Mouse (Mus musculus): ENCODE results near the gene Clcnkb. TPM values are rescaled to one million over a fixed set of nuclear protein-coding genes. Genes with fewer than 3 reads are reported as not detected.
A peak's percentile ranks its signal among the peaks of the same experiment; 100 is the strongest.

Gene Clcnkb
- polyA plus RNA-seq, 3 experiments from 2014 or later, result not detected

GRCm38 (mm10) chr4:141433191-141433590, 17.4 kb upstream of the Clcnkb start:
- ATAC-seq, result no peak

- no peak for ATAC-seq
These were observed 16.9 kb upstream of the Clcnkb start for GRCm38 (mm10) chr4:141432666-141433065.

- peak; percentile 77 for ATAC-seq
These were observed 15.2 kb upstream of the Clcnkb start for GRCm38 (mm10) chr4:141430997-141431396.

DNA sequence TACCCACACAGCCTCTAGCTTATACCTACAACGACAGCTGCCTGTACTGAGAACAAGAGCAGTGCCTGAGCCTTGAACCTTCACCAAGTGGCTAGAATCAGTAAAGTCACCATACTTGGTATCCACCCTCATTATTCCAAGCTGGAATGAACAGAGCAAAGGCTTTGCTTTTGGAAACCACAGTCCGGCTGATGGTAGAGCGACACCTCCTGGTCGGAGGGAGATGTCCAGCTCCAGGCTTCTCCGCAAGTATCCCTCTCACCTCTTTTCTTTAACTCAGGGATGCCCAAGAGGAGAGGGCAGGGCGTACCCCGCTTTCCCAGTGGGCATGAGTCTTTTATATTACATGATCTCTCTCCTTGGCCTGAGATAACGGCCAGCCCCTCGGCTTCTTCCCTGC, 14.0 kb upstream of the Clcnkb start:
- ATAC-seq, result no peak

DNA sequence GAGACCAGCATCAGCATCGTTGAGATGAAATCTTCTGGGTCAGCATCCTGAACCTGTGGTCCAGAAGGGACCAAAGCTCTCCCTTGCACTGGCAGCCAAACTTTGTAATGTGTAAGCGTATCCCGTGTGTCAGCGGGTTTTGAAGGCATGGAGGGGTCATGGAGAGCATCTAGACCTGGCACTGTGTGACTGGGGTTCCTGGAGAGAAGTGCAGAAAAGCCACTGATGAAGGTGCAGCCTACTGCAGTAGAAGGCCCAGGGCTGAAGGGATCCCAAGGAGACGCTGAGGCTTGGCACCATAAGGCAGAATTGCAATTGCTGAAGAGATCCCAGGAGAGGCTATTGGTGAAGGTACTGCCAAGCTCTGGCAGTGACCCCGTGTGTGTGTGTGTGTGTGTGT, 13.6 kb upstream of the Clcnkb start:
- ATAC-seq, result no peak

DNA sequence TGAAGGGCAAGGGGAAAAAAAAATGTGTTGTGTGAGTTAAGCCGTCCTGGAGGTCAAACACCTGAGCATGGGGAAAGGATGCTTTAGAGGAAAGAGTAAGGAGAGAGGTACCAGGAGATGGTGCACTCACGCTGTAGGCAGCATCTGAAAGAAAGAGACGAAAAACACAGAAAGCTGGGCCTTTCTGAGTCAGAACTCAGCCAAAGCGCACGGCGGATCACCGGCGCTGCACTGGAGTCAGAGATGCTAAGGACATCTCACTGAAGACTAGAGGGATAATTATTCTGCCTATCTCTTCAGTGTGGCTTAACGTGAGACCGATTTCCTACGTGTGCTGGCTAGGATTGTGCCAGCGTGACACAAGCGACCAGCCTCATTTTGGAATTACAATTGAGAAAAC, 12.1 kb upstream of the Clcnkb start:
- no peak for ATAC-seq

- no peak for ATAC-seq
These were observed 11.3 kb upstream of the Clcnkb start for GRCm38 (mm10) chr4:141426796-141427745.

- ATAC-seq, result peak; percentile 84
These were observed 10.0 kb upstream of the Clcnkb start for GRCm38 (mm10) chr4:141425484-141426479.

DNA sequence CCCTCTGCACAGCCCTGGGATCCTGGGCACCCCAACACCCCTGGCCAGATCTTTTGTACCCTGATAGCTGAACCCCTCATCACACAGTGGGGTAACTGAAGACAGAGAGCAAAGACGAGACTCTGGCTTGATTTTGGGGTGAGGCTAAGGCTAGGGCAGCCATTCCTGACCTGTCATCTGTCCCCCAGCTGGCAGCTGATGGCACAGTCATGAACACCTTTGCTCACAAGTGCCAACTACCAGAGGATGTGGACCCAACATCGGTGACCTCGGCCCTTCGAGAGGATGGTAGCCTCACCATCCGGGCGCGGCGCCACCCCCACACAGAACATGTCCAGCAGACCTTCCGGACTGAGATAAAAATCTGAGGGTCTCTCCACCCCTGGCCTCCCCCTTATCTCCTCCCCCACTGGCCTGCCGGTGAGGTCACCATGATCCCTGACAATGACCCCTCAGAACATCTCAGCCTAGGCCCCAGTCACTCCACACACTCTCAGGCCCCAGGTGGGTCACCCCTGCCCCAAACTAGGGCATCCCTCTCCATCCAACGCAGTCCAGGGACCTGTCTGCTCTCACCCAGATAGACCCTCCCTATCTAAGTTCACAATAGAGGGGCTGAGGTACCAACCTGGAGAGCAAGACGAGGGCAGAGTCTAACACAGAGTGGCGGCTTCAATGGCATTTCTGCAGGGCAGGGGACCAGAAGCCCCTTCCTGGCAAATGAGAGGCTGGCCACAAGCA, 8.0 kb upstream of the Clcnkb start:
- no peak for ATAC-seq

GRCm38 (mm10) chr4:141423288-141423687, 7.5 kb upstream of the Clcnkb start:
- ATAC-seq, result no peak

GRCm38 (mm10) chr4:141422841-141423240, 7.0 kb upstream of the Clcnkb start:
- ATAC-seq, result no peak

GRCm38 (mm10) chr4:141421423-141421822, 5.6 kb upstream of the Clcnkb start:
- no peak for ATAC-seq

DNA sequence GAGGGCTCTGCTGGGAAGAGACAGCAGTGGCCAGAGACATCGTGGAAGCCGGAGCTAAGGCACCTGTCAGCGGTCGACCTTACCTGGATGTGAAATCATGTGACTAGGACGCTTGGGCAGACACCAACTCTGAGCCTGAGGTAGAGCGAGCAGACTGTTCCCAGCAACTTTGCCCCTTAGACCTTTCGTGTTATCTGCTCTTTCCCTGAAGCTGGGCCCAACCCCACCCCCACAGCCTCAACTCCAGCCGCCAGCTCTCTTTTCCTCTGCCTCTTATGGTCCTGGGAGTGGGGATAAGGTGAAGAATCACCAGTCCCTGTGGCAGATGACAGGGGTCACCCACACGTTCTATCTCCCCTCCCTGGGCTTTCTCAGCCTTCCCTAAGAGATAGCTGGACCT, 5.1 kb upstream of the Clcnkb start:
- no peak for ATAC-seq

DNA sequence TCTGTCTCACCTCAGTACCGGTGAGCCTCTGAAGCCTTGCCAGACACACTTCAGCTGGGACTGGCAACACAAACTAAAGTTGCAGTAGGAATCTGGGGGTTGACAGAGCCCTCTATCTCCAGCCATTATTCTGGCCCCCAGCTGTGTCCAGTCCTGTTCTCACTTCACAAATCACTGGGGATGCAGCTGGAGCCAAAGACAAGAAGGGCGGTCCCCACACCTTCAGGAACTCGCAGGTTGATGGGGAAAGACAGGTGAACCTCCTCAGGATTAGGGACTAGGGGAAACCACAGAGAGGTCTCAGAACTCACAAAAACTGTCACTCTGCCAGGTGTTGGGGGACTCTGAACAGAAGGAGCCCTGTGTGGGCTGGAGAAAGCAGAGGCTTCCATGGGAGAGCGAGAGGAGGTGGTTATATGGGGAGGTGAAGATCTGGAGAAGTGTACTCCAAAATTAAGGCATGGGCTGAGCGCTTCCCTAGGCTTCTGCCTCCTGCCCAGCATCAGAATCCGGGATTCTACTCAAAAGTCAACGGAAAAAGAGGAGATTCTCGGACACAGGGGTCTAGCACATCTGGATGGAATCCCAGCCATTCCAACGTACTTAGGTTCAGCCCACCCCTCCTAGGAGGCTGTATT, 4.5 kb upstream of the Clcnkb start, which contains the start of gene Hspb7:
Hspb7 (plus strand) TSS at position 588 of the 638 bp plus-strand sequence.
- no peak for ATAC-seq

- peak; percentile 52 for ATAC-seq
These were observed 3.8 kb upstream of the Clcnkb start for GRCm38 (mm10) chr4:141419398-141420191.

- no peak for ATAC-seq
These were observed 4.3 kb downstream of the Clcnkb start for GRCm38 (mm10) chr4:141411430-141411992.

DNA sequence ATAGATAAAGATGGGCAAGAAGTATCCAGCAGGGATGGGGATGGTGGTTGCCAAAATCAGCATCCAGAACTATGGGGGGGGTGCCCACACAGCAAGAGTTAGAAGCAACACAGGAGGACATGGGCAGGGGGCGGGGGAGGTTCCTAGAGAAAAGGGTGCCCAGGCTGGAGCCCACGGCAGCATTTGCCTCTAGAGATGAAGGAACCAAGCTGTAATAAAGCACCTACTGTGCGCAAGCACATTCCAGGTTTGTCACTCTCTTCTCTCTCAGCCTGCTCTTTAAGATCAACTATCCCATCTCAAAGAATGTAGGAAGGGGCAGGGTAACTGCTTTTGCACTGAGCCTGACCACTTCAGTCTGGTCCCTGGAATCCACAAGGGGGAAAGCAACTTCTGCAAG, 7.2 kb downstream of the Clcnkb start:
- no peak for ATAC-seq

DNA sequence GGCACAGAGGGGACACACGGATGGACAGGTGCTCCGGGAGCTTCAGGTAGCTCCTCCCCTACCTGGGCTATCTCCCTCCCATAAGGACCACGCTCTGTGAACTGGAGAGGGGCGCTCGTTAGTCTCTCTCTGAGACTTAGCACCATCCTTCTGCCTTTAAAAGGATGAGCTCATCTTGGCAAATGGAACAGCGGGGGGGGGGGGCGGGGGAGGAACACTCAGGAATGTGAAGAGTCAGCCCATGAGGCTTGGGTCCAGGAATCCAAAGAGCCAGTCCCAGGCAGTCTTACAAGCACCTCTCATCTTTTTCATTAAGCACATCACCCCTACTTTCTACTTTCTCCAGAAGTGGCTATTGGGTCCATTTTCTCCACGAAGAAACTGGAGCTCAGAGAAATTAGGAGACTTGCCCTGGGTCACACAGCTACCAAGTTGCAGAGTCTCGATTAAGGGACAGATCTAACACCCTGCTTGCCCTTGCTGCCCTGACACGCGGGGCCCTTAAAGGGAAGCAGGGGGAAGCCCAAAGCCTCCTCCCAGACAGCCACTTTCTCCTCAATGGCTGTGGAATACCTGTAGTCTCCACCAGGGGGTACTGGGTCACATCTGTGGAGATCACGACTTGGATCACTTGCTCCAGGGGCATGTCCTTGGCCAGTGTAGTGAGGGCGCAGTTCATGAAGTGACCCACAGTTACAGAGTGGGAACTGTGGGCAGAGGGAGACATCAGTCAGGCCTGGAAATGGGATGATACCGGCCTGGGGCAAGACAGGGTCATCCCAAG, 9.1 kb downstream of the Clcnkb start:
- no peak for ATAC-seq

GRCm38 (mm10) chr4:141405314-141405622, 10.5 kb downstream of the Clcnkb start:
- no peak for ATAC-seq

Measured in inflammation-experienced regulatory T-cells, adult 6 months (primary cell).